Mouse (Mus musculus) liver, embryonic 14.5 days (tissue): ENCODE measurements around the gene Rbms2.

Source experiments
- CTCF ChIP-seq: IDR thresholded peaks from 2 replicates; pipeline ENCODE4 v1.5.1; 2016; ENCODE audit warnings: antibody characterized with exemption, low read depth, control low read depth
- EP300 ChIP-seq: IDR thresholded peaks from 2 replicates; pipeline ENCODE4 v1.6.1; 2016; ENCODE audit warnings: antibody characterized with exemption, low read depth

GRCm38 (mm10) chr10:128227592-128227991 is 47.5 kb upstream of the Rbms2 start:
- no peak for TF ChIP-seq CTCF
- no peak for TF ChIP-seq EP300
